Mouse (Mus musculus): Measurements from ENCODE around the gene Ptpdc1.
A peak's percentile ranks its signal among the peaks of the same experiment; 100 is the strongest.

The Ptpdc1 gene

DNA sequence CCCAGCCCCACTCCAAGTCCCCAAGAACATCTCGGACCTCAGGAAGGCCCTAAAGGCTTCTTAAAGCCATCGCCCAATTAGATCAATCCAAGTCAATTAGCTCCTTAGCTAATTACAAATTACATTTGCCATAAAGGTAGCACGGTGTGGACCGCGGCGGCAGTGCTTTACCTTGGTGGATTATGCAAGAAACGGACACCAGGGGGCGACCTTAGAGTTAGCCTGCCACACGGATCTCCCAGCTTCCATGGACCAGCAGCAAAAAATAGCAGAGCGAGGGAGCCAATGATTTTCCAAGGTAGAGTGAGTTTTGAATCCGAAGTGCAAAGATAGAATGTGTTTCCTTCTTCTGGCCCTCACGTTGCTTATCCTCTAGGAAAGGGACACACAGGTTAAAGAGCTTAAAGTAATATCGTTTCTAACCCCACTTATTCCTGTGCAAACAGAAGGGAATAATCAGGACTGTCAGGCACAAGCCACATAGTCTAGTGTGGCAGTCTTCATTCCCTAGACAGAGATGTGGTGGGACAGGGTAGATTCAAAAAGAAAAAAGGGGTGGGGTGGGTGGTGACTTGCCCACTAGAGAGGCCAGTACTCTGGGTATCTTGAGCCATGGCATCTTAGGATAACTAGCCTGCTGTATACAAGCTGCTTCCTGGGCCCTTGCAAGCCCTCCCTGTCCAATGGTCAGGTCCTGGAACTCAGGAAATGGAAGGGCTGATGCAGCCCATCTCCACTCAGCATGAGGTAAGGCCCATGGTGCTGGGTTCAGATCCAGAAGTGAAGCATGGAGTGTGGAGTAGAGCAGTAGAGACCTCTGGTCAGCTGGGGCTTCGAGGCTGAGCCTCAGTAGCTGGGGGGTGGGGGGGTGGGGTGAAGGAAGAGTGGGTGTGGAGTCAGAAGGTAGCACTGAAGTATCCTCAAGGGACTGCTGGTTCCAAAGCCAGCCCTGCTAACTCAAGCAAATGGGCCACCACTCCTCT, 28.6 kb upstream of the Ptpdc1 start:
- peak; percentile 67 to 91 for DNase-seq

DNA sequence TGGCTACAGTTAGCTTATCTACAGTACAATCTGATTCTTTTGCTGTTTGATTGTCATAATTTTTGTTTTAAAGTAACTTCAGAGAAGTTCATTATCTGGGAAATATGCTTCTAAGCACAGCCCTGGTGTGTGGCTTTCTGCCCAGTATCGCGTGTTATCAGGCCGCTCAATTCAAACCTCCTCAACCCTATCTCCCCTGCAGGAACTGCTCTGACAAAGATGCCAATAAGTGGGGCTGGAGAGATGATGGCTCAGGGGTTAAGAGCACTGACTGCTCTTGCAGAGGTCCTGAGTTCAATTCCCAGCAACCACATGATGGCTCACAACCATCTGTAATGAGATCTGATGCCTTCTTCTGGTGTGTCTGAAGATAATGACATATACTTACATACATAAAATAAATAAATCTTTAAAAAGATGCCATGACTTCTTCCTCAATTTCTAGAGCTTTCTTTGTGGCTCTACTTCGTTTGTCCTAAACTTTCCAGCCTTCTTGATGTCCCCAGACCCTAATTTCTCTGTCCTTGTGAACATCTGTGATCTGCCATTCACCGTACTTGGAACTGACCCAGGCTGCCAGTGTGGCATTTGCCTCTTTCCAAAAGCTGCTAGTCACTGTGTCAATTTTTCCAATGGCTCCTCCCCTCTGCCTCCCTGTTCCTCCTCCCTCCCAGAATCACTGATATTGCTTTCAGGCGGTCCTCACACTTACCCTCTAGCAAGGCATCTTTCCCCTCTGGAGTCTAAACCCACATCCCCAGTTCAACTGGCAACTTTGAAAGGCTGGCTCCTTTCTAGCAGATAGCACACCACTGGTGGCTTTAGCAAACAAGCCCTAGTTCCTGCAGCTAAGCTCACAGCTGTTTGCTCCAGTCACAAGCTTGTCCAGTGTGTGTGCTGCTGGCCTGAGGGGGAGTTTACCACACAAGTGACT, 25.9 kb upstream of the Ptpdc1 start:
- no peak for DNase-seq

DNA sequence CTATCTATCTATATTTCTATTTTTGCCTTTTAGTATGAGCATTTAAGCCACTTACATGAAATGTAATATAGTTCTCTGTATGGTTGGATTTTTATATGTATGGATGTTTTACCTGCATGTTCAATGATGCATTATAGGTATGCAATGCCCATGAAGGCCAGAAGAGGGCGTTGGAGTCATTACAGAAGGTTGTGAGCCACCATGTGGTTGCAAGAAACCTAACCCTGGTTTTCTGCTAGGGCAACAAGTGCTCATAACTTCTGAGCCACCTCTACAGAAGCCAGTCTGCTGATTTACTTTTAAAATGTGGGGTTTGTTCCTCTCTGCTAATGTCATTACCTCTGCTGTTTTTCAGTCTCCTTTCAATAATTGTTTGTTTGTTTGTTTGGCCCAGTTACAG, 25.2 kb upstream of the Ptpdc1 start:
- DNase-seq = peak in 1 of 2 experiments; percentile 53

DNA sequence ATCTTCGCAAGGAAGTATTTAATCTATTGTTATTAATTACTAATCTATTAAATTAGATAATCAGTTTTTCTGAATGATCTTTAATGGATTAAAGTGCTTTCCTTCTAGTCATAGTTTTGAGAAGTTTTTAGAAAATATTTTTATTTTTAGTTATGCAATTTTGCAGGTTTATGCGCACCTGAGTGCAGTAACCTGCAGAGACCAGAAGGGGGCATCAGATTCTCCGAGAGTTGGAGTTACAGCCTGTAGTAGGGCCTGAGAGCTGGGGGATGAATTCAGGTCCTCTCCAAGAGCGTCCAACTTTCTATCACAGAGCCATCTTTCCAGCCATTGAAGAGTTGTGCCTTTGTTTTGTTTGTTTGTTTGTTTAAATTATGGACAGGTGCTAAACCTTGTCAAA, 21.2 kb upstream of the Ptpdc1 start:
- DNase-seq = no peak

DNA sequence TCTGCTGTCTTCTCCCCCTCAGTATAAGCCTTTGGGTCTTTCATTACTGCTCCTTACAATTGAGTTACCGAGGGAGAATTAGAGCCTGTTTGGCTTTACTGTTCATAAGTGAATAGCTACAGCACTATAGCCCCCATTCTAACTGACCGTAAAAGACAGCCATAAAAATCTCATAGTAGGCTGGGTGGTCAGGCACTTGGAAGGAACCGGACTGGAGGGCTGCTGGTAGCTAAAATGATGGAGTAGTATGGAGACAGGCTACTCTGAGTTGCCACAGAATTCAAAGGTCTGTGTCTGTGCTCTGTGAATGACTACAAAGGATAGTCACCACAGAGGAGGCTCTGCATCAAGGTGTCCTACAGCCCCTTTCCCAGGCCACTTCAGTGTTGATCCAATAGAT, 18.5 kb upstream of the Ptpdc1 start:
- no peak for DNase-seq

DNA sequence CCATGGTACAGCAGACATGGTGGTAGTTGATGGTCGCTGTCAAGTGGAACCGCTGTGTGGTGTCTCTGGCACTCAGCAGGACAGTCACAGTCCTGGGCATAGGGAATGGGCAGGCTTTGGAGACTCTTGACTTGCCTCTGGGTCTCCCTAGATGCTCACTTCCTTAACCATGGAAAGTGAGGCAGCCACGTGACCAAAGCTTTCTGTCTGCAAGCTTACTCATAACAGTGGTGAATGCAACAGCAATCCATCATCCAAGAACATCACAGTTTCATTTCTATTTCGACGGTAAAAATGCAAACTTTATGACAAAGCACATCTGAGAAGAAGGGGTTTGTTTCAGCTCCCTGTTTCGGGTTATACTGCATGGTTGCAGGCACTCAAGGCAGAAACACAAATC, 17.6 kb upstream of the Ptpdc1 start:
- DNase-seq = no peak

DNA sequence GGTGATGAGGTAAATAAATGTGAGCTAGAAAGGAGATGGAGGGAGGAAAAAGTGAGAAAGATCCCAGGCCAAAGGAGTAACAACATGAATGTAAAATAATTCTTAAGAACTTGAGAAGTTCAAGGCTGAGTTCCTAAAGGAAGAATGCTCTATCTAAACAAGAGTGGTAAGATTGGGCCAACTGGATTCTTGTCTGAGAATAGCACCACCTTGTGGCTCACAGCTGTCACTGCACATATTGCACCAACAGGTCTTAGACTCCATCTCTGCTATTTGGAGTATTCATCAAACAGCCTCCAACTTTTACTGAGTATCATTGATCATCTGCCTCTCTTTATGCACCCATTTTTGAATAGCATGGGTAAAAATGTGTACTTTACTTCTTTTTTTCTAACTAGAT, 14.1 kb upstream of the Ptpdc1 start:
- DNase-seq = peak; percentile 73 to 74

DNA sequence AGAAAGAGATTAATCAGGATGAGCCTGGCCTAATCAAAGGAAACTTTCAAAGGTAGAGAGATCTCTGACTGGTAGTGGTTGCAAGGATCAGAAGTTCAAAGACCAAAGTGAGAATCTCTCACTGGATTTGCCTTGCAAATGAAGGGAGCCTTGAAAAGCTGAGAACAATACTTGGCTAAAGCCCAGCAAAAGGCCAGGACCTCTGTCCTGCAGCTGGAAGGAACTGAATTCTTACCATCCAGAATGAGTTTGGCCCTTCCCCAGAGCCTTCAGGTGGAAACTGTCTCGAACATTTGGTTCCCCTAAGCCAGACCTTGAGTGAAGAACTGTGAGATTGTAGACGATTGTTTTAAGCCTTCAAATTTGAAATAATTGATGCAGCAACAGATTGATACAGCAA, 12.2 kb upstream of the Ptpdc1 start:
- peak; percentile 75 to 77 for DNase-seq

DNA sequence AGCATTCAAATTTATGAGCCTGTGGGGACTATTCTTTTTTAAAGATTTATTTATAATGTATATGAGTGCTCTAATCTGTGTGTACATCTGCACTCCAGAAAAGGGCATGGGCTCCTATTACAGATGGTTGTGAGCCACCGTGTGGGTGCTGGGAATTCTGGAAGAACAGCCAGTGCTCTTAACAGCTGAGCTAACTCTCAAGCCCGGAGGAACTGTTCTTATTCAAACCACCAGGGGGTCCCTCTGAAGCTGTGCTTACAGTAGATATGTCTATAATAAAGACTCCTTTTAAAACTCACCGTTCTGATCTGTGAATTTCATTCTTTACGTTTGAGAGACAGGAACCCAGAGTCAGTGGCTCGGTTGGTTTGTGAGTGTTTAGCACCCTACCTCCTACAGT, 6.2 kb upstream of the Ptpdc1 start:
- DNase-seq = no peak

DNA sequence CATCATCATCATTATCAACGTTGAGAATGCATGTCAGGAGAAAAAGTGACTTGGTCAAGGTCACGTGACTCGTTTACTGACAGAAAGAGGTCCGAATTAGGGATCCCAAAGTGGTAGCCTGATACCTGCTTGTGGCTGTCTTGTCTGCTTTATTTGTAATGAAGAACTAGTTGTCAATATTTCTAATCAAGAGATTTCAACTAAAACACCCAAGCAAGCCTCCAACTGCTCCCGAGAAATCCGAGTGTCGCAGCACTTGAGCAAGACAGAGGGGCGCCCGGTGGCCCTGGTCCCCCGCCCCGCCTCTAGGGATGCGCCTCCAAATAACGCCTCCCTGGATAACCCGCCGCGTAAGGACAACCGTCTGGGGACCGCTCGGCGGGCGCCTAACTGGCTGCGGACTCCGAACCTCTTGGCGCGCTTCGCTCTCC, 481 bp downstream of the Ptpdc1 start:
- no peak for DNase-seq

DNA sequence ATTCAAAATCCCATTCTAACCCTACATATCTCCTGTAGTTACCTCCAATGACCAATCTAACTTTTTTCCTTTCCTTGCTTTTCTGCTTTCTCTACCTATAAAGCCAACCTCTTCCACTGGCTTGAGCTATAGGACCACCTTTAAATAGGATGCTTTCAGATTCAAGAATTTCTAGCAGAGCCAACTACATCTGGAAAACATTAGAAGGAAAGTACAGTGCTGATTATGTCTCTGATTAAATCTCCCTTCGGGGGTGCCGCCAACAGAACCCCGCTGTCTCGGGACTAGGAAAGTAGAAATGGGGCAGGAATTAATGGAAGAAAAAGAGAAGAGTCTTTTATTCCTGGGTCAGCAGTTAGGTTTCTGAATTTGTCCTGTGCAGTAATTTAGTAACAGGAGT, 6.6 kb downstream of the Ptpdc1 start:
- no peak for DNase-seq

DNA sequence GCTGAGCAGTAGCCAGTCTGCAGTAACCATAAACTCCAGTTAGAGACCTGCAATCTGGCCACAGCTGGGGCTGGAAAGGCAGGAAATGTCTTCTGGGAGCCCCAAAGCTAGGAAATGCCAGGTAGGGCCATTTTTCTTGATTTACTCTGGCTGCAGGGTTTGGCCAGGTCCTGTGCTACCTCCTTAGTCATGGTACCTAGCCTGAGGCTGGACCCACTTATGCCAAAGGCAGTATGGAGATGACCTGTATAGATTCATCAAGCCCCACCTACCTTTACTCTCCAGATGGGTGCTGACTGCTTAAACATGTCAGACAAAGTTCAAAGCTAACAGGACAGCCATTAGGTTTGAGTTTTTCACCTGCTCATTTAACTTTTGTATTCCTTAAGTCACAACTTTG, 7.7 kb downstream of the Ptpdc1 start:
- peak in 1 of 2 experiments; percentile 21 for DNase-seq

DNA sequence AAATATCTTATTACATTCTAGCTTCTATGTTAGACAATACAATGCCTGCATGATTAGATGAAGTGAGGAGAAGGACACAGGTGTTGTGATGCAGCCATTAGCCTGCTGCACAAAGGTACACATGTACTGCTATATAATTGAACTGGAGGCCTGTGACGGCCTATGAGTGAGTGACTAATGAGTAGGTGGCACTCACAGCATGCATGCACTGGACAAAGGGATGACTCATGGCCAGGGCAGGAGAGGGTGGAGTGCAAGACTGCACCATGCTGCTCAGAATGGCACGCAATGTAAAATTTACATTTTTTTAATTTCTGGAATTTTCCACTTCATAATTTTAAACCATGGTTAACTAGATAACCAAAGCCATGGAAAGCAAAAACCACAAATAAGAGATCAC, 10.9 kb downstream of the Ptpdc1 start:
- no peak for DNase-seq

DNA sequence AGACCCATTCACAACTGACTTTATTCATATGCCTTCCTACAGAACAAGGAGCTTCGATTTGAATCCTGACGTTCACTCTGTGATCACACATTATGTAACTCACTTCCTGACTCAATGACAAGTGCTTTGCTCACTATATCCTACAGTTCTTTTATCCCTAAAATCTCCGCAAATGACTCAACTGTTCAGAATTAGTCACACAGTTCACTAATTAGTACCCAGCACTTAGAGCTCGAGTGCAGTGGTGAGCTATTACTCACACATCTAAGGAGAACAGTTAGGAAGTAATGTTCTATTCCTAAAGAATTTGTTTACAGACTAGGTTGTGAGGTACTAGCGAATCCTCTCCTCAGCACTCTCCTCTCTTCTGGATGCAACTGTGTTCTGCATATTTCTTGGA, 16.4 kb downstream of the Ptpdc1 start:
- no peak for DNase-seq

DNA sequence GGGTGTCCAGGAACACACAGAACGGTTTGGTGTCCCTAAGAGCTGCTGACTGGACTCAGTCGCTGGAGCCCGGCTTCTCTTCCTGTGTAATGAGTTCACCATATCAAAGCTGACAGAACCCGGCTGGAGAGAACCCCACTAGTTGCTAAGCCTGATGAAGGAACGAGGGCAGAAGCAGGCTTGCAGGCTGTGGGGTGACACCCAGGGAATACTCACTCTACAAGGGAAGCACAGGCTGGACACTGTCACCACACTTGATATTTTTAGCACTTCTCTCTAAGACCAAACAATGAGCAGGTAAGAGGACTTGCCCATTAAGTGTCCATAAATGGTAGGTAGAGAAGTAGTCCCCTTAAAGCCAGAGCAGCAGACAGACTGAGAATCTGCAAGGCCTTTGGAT, 20.9 kb downstream of the Ptpdc1 start:
- no peak for DNase-seq

DNA sequence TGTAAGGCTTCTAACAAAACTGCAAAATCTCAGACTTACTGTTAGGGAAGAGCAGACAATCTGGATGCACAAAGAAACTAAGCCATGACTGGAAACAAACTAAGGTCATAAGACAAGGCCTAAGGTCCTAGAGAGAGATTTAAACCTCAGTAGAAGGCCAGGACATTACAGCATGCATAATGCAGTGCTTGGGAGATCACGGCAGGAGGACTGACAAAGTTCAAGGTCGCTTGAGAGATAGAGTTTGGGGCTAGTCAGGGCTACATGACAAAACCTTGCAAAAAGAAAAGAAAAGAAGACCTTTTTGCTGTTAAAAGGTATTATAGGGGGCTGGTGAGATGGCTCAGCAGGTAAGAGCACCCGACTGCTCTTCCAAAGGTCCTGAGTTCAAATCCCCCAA, 22.2 kb downstream of the Ptpdc1 start:
- DNase-seq = no peak

DNA sequence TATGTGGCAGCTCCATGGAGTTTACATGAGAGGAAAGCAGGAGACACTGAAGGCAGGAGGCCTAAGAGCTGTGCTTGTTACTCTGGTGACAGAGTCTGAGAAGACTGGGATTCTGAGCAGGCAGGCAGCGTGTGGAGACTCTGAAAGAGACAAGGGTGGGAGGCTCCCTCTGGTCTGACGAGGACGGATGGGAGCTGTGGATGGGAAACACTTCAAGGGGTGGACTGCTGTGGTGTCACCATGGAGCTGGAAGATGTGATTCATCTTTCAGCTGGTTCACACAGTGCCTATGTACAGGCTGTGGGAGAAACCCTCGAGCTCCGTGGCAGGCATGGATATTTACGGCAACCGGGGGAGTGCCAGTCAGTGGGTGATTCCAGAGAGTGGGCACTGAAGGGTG, 30.9 kb downstream of the Ptpdc1 start:
- DNase-seq = no peak

DNA sequence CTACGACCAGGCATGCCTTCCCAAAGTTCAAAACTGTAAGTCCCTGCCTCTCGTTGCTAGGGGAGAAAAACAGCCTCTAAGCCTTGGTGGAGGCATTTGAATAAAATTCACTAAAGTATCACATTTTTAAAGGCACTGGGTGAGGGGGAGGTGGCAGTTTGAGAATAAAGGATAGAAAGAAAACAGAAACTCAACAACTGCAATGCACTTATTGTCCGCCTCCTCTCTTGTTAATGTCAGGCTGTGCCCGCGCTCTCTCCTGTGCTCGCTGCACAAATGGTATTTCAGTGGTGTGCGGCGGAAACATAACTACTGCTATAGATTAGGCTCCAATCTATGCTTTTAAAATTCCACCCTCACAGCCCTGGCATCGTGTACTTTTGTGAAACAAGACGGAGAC, 31.4 kb downstream of the Ptpdc1 start:
- DNase-seq = no peak

DNA sequence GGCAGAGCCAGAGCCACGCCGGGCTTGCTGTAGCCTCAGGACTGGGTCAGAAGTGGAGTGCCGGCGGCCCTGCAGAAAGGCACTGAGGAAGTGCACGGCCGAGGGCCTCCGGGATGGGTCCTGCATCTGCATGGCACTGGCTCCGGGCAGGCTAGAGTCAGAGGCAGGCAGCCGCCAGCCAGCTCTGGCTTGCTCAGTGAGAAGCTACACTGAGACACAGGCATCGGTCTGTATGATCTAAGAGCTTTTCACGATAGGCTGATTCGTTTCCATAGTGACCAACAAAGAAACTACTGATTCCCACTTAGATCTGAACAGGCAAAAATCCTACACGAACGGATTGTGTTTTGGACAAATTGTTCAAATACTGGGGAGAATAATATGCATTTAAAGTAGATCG, 32.3 kb downstream of the Ptpdc1 start:
- DNase-seq = no peak

DNA sequence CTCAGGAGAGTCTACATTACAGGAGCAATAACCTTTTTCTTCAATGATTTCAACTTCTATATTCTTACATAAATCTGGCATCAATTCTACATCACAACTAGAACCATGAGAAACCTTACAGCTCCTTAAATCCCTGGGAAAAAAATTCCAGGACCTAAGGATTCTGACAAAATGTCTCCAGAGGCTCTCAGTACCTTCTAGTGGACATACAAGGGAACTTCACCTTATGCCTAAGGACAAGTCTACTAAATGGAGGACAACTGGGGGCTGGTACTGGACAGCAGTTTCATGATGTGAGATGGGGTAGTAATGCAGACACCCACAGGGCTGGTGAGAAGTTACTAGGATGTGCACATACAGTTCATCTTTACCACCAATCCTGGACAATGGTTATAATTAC, 34.7 kb downstream of the Ptpdc1 start:
- no peak for DNase-seq

DNA sequence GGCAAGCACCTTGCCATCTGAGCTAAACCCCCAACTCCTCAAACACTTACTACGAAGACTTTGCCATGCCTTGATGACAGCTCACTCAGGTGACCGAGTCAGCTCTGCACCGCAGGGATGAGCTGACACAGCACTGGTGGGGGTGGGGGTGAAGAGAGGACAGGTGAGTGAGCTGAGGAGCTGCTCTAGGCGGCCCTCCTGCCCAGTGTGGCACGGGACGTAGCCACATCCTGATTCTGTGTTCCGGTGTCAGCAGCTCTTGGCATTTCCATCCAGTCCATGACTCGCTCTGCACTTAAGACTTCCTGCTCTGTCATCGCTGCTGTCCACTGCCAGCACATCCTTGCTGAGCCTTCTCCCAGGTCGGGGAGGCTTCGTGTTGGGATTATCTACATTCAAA, 38.1 kb downstream of the Ptpdc1 start:
- DNase-seq = peak in 1 of 2 experiments; percentile 43

DNA sequence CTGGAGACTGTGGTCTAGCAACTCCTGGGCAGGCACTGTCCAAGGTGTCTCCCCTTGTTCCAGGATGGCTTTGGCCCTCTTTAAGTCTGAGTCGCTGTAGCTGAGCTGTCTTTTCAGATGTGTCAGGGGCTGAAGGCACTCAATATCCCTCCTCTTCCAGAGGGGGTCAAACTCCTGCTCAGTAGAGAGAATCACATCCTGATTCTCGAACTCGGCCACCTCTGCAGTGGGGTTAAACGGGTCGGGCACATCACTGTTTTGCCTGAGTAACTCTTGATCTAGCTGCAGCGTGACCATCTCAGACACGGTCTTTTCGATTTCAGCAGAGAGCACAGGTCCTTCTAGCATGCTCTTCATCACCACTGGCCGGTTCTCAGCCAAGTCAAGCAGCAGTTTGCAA, 39.0 kb downstream of the Ptpdc1 start:
- peak; percentile 21 to 38 for DNase-seq

DNA sequence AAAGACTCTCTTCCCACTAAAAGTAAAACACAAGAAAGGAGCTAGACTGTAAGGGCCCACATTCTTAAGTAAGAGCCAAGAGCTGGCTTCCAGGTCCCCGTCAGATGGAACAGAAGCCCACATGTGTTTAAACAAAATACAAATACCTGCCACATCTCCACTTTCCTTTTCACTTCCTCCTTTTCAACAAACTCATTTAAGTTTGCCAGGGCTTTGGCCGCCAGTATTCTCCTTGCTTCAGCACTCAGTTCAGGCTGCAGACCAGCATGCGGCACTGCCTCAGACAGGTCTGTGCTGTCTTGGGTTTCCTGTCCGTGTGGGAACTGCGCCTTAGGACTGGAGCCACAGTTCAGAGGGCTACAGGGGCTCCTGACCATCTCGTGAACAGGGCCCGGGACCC, 39.7 kb downstream of the Ptpdc1 start:
- no peak for DNase-seq

Measured in kidney, postnatal 36 days (tissue).